Mouse (Mus musculus) olfactory bulb, adult 2 months (tissue): ENCODE measurements at regions not wholly inside any gene's neighbourhood (a gene's known extent, or its start where the extent isn't known, plus 50 kb on each side); places are given as distances from the start of the nearest gene placed in this dataset.

ENCODE experiments used
- H3K27ac ChIP-seq: fragments of 200-500 bp; 2 replicates; pipeline ENCODE4 v1.5.1; 2012; ENCODE audit warnings: low read depth, low read length; ENCODE audit not compliant: insufficient read depth
- H3K4me1 ChIP-seq: fragments of 200-500 bp; 2 replicates; pipeline ENCODE4 v1.6.1; 2012; ENCODE audit warnings: low read length; ENCODE audit not compliant: control insufficient read depth, insufficient read depth
- H3K4me3 ChIP-seq: fragments of 200-500 bp; 2 replicates; pipeline ENCODE4 v1.5.1; 2012; ENCODE audit warnings: mild to moderate bottlenecking, low read depth, low read length, moderate library complexity; ENCODE audit not compliant: insufficient read depth
- CTCF ChIP-seq: fragments of 200-500 bp; IDR thresholded peaks from 2 replicates; pipeline ENCODE4 v1.5.1; 2012; ENCODE audit warnings: low read depth, mild to moderate bottlenecking, low read length, moderate library complexity; ENCODE audit not compliant: insufficient read depth
- POLR2A ChIP-seq: fragments of 200-500 bp; IDR thresholded peaks from 2 replicates; pipeline ENCODE4 v1.6.1; 2012; ENCODE audit warnings: mild to moderate bottlenecking, low read depth, low read length, moderate library complexity; ENCODE audit not compliant: insufficient read depth
- WGBS: fragments of 180-500 bp; shearing (Covaris S2); methylation state at CpG from one replicate; pipeline ENCODE4 v1.1.7; 2018; 5-methylcytosine and 5-hydroxymethylcytosine counted together

DNA sequence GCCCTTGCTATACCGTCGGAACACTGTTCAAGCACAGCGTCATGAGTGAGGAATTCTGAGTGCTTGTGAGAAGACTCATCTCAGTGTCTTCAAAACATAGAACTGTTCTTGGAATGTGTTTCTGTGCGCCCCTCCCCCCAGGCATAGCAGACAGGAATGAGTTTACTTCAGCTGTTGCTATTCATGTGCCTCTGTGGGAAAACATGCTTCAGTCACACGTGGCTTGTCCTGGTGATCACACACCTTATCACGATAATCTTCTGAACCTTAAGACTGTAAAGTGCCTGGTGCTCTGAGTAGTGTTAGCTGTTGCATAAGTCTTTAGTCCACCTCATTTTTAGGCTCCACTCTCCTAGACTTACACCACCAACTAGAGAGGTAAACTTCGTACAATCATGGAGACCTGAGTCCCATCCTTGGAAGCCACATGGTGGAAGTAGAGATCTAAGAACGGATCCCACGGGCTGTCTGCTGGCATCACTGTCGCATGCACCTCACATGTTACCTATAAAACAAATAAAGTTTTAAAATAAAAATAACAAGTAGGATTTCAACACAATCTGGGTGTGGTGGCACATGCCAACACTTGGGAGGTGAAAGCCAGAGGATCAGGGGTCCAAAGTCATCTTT lies 1143.8 kb downstream of the 4930447A16Rik start:
- WGBS, result 90% methylated on average over 10 of the region's 10 CpGs
- TF ChIP-seq POLR2A, result no peak
- no peak for TF ChIP-seq CTCF
- no peak overlapping the region for H3K4me3 ChIP-seq

DNA sequence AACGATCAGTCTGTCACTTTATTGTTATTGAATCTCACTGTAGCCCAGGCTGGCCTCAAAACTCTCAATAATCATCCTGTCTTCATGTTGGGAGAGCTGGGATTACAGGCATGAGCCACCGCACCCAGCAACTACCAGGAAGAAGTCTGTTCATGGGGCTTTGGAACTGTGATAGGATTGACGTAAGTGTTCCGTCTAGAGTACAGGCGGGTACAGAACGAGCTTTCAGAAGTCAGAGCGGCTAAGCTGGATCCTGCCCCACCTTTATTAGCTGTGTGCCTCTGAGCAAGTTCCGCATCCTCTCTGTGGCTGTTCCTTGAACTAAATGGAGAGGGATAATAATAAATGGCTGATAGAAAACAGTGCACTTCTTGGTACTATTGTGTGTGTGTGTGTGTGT lies 1144.8 kb downstream of the 4930447A16Rik start:
- TF ChIP-seq CTCF, result no peak
- TF ChIP-seq POLR2A, result no peak
- Histone ChIP-seq H3K4me1 (peaks cover 4% of the 10 kb centered on the region; the same call in 1 of the 2 replicates), H3K4me3 (no peak overlapping the region), H3K27ac (no peak overlapping the region)
- 89% methylated on average over 8 of the region's 8 CpGs for WGBS

More for the DNA sequence above, 1143.8 kb downstream of the 4930447A16Rik start:
- Histone ChIP-seq H3K27ac (no peak overlapping the region), H3K4me1 (peaks cover 4% of the 10 kb centered on the region; the same call in 1 of the 2 replicates)

DNA sequence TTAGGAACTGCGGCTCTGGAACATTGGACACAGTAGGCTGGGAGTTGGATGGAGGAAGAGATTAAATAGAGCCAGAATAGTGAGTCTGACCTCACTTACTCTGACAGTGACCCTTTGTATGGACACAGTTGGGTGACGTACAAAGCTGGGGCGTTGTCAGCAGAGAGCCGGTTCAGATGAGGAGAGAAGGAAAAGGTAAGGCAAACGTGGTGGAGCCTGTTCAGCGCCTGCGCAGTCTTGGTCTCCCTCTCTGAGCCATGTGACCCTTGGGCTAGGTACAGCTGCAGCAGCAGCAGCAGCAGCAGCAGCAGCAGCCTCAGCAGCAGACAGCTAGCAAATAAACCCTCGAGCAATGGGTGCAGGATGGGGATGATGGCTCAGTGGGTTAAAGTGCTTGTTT lies 1145.4 kb downstream of the 4930447A16Rik start:
- TF ChIP-seq POLR2A (no peak), CTCF (no peak)
- 61% methylated on average over 8 of the region's 8 CpGs for WGBS
- H3K4me1 ChIP-seq, result peaks cover 4% of the 10 kb centered on the region; the same call in 1 of the 2 replicates
- no peak overlapping the region for H3K4me3 ChIP-seq
- no peak overlapping the region for H3K27ac ChIP-seq

DNA sequence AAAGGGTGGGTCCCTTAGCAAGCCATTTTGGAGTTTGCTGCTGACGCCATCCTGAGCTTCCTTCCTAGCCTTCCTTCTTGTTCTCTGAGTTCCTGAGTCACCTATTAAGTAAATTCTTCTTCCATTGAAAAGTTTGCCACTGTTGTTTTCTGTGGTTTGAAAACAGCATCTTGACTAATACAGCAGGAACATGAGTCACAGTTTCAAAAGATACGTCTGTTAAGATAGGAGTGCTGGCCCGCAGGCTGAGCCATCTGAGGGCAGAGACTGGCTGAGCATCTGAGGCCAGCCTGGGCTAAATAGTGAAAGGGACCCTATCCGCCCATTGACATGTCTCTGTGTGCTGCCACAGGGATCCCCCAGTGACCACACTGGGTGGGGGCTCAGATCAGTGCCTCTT lies 1147.3 kb downstream of the 4930447A16Rik start:
- Histone ChIP-seq H3K27ac (no peak overlapping the region), H3K4me1 (no peaks in the 10 kb centered on the region), H3K4me3 (no peak overlapping the region)
- 64% methylated on average over 4 of the region's 4 CpGs for WGBS
- no peak for TF ChIP-seq POLR2A
- no peak for TF ChIP-seq CTCF

DNA sequence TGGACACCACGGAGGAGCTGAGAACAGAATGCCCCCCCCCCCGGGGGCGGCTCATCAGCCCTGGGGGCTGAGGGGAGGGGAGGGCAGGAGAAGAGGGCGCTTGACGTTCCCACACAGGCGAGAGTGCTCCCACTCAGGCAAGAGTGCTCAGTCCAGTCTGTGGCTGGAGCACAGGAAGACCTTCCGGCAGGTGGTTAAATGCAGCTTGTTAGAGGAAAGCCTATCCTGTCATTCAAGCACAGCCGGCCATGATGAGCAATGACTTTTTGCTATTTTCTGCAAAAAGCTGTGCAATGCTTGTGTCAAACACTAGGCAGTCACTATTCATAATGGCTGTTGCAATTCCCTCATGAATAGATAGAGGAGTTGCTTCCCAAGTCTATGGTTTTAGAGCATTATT lies 1149.1 kb downstream of the 4930447A16Rik start:
- TF ChIP-seq POLR2A, result no peak
- no peak for TF ChIP-seq CTCF
- 83% methylated on average over 8 of the region's 8 CpGs for WGBS
- Histone ChIP-seq H3K4me3 (no peak overlapping the region), H3K4me1 (no peaks in the 10 kb centered on the region), H3K27ac (no peak overlapping the region)

DNA sequence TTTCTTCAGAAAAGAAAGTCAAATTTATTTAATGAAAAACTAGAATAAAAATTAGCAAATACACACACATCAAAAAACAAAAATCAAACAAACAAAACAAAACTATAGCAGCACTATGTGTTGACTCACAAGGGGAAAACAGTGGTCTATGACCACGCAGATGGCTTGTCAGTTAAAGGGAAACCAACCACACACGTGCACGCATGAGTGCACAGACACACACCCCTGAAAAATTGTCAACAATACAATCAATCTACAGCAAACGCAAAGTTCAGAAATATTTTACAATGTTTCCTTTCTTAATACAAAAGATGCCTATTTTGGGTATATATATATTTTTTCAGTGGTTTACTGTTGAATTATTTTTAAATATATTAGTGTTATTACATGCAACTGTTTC lies 1149.9 kb downstream of the 4930447A16Rik start:
- Histone ChIP-seq H3K27ac (no peak overlapping the region), H3K4me3 (no peak overlapping the region), H3K4me1 (no peaks in the 10 kb centered on the region)
- WGBS, result 86% methylated on average over 4 of the region's 4 CpGs
- TF ChIP-seq CTCF (no peak), POLR2A (no peak)

DNA sequence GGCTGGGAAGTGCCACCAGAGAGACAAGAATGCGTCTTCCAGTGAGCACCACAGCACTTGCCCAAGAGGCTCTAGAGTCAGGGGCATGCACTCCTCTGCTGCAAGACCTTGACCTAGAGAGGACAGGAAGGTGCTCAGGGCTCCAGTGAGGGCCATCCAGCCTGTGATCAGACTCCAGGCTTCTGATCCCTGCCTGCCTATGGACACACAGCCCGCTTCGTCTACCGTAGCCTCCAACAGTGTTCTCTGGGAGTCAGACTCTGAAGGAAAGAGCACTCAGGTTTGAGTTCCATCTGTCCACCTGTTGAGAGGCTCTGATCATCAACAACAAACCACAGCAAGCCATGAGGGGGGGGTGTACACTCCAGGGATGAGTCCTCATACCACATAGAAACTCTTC lies 1152.3 kb downstream of the 4930447A16Rik start:
- WGBS, result 96% methylated on average over 4 of the region's 4 CpGs
- Histone ChIP-seq H3K4me1 (no peaks in the 10 kb centered on the region), H3K4me3 (no peak overlapping the region), H3K27ac (no peak overlapping the region)
- no peak for TF ChIP-seq CTCF
- TF ChIP-seq POLR2A, result no peak

DNA sequence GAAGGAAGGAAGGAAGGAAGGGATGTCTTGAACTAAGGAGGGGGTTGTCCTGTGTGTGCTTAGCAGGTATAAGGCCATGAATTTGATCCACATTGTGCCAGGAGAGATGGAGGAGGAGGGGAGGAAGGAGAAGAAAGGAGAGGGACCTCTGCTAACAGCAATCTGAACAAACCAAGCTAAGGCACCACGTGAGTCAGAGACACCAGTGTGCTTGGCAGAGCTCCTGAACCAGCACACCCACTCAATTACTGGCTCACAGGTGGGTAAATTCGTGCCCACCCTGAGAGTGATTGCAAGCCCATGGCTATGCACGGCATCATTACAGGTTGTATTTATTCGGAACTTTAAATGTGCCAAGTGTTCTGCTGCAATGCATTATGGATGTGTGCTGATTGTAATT lies 1154.1 kb downstream of the 4930447A16Rik start:
- TF ChIP-seq CTCF (no peak), POLR2A (no peak)
- H3K27ac ChIP-seq, result no peak overlapping the region
- 55% methylated on average over 4 of the region's 4 CpGs for WGBS
- no peak overlapping the region for H3K4me3 ChIP-seq
- H3K4me1 ChIP-seq, result no peaks in the 10 kb centered on the region

DNA sequence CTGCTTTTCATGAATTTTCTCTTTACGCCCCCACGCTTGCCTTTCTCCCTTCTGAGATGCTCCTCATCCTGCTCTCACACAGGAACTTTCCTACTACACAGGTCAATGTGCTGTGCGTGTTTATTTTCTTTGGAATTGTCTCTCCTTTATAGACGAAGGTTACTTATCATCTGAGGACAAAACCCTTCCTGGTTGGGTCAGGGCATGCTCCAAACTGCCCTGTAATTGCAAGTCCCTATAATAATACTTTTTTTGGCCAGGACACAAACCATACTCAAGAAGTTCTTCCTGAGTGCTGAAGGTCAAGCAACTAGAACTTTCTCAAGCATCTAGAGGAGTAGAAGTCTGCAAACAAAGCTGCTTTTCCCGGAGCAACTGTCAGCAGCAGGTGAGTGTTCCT lies 1158.1 kb downstream of the 4930447A16Rik start:
- no peaks in the 10 kb centered on the region for H3K4me1 ChIP-seq
- H3K4me3 ChIP-seq, result no peak overlapping the region
- TF ChIP-seq POLR2A, result no peak
- TF ChIP-seq CTCF, result no peak
- H3K27ac ChIP-seq, result no peak overlapping the region
- 84% methylated on average over 5 of the region's 5 CpGs for WGBS

DNA sequence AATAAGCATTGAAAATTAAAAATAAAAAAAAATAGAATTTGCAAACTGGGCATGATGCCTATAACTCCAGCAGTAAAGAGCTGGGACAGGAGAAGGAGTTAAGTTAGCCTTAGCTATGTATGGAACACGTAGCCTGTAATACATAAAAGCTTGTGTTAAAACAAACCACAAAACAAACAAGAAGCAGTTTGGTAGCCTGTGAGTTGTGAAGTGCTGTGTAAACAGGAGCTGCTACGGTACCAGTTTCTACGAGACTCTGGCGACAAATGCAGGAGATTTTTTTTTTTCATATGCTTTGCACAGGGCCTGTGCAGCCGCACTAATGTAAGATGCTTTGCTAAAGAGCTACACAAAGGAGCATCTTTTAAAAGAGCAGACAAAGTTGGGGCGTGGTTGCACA lies 1159.1 kb downstream of the 4930447A16Rik start:
- H3K4me3 ChIP-seq, result no peak overlapping the region
- TF ChIP-seq CTCF (no peak), POLR2A (no peak)
- WGBS, result 90% methylated on average over 6 of the region's 6 CpGs
- H3K4me1 ChIP-seq, result no peaks in the 10 kb centered on the region
- no peak overlapping the region for H3K27ac ChIP-seq
